Mouse (Mus musculus): ENCODE measurements around the gene Gm9887. TPM values are rescaled to one million over a fixed set of nuclear protein-coding genes. Genes with fewer than 3 reads are reported as not detected.
A peak's percentile ranks its signal among the peaks of the same experiment; 100 is the strongest.
"Not testable (repeated sequence)": the region's sequence is repeated elsewhere in the genome, so short reads cannot be mapped to it uniquely, and the experiment has no call there.

The Gm9887 gene
- polyA plus RNA-seq, 1 experiment: not detected

DNA sequence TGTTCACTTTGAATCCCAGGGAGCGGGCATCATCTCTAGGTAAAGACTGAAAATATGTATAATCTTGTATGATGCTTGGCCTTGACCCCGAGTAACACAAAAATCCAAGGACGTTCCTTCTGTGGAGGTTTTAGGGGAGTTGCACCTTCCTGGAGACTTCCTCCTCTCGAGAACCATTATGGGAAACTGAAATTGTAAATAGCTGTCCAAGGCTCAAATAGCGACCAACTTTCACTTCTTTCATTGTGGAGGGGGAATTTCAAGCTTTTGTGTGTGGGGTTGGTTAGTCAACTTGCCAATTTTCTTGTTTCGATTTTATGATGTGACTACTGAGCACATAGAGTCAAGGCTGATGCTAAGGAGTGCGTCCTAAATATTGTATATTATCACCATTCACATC, 6.5 kb downstream of the Gm9887 start:
- TF ChIP-seq POLR2A (IDR thresholded peaks at IDR 0.05; ENCODE audit: insufficient read depth, low read length) (no peak), EP300 (IDR thresholded peaks at IDR 0.05; ENCODE audit: insufficient read depth, low read depth, low read length) (no peak), CTCF (IDR thresholded peaks at IDR 0.05; ENCODE audit: low read depth, low read length) (no peak)
- Histone ChIP-seq H3K4me3 (ENCODE audit: low read depth, low read length) (no peak overlapping the region), H3K9ac (ENCODE audit: low read depth, poor library complexity, severe bottlenecking) (no peak overlapping the region), H3K27me3 (ENCODE audit: control insufficient read depth, insufficient read depth, low read length, poor library complexity, severe bottlenecking) (no peaks in the 10 kb centered on the region), H3K36me3 (ENCODE audit: control insufficient read depth, insufficient read depth, low read length, poor library complexity, severe bottlenecking) (no peaks in the 10 kb centered on the region), H3K9me3 (replicated peaks; ENCODE audit: control insufficient read depth, insufficient read depth, low read length, poor library complexity, severe bottlenecking) (no peaks in the 10 kb centered on the region), H3K27ac (ENCODE audit: insufficient read depth, low read length) (no peak overlapping the region), H3K4me1 (ENCODE audit: control insufficient read depth, insufficient read depth, low read length) (no peaks in the 10 kb centered on the region)

DNA sequence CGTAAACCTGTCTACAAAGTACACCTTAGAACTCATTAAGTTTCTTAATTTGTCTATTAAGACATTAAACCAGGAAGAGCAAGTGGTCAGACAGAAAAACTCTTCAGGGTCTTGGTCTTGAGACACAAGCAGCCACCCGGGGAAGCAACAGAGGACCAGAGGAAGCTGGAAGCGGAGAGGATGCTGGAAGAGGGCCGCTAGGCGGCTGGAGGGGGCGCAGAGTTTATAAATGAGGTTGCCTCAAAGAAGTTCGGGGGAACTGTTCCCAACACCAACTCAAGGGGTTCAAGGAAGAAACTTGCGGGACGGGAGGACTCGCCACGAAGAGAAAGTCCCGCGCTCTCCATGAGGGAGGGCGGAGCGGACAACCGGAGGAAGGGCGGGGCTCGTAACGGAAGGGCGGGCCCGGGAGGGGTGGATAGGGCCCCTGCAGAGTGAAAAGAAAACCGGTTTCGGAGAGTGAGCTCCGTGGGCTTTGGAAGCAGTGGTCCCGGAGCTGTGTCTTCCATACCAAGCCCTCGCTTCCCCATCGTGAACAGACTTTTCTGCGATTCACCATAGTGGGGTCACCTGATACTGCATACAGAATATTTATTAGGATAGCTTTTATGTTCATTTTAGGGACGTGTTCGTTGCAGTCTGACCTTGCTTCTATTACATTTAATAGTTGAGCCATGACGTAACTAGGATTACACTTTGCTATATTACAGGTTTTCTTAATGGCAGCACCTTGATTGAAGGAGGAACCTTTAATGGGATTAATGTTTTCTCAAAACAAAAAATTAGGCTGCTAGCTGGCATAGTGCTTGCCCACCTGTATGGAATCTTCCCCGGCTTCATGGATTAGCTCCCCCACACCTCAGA, 8.1 kb downstream of the Gm9887 start:
- Histone ChIP-seq H3K4me3 (ENCODE audit: low read depth, low read length) (peak overlapping the region; percentile 79), H3K9ac (ENCODE audit: low read depth, poor library complexity, severe bottlenecking) (peak overlapping the region; percentile 86), H3K4me1 (ENCODE audit: control insufficient read depth, insufficient read depth, low read length) (no peaks in the 10 kb centered on the region), H3K27ac (ENCODE audit: insufficient read depth, low read length) (peak overlapping the region; percentile 57), H3K36me3 (ENCODE audit: control insufficient read depth, insufficient read depth, low read length, poor library complexity, severe bottlenecking) (no peaks in the 10 kb centered on the region), H3K9me3 (replicated peaks; ENCODE audit: control insufficient read depth, insufficient read depth, low read length, poor library complexity, severe bottlenecking) (no peaks in the 10 kb centered on the region), H3K27me3 (ENCODE audit: control insufficient read depth, insufficient read depth, low read length, poor library complexity, severe bottlenecking) (no peaks in the 10 kb centered on the region)
- no peak for TF ChIP-seq CTCF (IDR thresholded peaks at IDR 0.05; ENCODE audit: low read depth, low read length)
- peak; percentile 59 for TF ChIP-seq EP300 (IDR thresholded peaks at IDR 0.05; ENCODE audit: insufficient read depth, low read depth, low read length)
- TF ChIP-seq POLR2A (IDR thresholded peaks at IDR 0.05; ENCODE audit: insufficient read depth, low read length): peak; percentile 70

DNA sequence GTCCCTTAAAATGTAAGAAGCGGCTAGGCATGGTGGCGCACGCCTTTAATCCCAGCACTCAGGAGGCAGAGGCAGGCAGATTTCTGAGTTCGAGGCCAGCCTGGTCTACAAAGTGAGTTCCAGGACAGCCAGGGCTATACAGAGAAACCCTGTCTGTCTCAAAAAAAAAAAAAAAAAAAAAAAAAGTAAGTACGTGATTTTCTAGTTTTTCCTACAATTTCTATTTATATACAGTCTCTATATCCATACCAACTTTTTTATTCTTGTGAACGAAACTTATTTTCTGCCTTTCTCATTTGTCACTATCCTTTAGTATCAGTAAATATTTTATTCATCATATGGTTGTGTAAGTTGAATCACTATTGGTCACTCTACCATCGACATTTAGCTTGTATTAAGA, 9.1 kb downstream of the Gm9887 start:
- H3K4me1 ChIP-seq (ENCODE audit: control insufficient read depth, insufficient read depth, low read length); H3K27me3 ChIP-seq (ENCODE audit: control insufficient read depth, insufficient read depth, low read length, poor library complexity, severe bottlenecking); H3K36me3 ChIP-seq (ENCODE audit: control insufficient read depth, insufficient read depth, low read length, poor library complexity, severe bottlenecking); H3K4me3 ChIP-seq (ENCODE audit: low read depth, low read length); H3K9me3 ChIP-seq (replicated peaks; ENCODE audit: control insufficient read depth, insufficient read depth, low read length, poor library complexity, severe bottlenecking): not testable (repeated sequence)
- peak overlapping the region; percentile 28; the same call in 1 of the 2 replicates for H3K27ac ChIP-seq (ENCODE audit: insufficient read depth, low read length)
- H3K9ac ChIP-seq (ENCODE audit: low read depth, poor library complexity, severe bottlenecking): peak overlapping the region; percentile 91

DNA sequence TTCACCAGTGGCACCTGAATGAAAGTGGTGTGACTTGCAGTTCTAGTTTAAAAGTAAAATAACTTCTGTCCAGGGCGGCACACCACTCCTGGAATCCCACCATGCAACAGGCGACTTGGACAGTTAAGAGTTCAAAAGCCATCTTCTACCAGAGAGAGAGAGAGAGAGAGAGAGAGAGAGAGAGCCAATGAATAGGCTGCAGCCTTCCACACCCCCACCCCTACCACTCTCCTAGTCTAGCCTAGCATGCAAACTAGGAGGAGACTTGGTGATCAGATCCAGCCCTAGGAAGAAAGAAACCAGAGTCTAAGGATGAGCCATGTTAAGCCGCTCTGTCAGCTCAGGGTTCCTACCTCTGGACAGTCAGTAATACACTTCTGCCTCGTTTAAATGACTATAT, 9.9 kb downstream of the Gm9887 start:
- no peaks in the 10 kb centered on the region for H3K9me3 ChIP-seq (replicated peaks; ENCODE audit: control insufficient read depth, insufficient read depth, low read length, poor library complexity, severe bottlenecking)
- no peaks in the 10 kb centered on the region for H3K4me1 ChIP-seq (ENCODE audit: control insufficient read depth, insufficient read depth, low read length)
- no peaks in the 10 kb centered on the region for H3K27me3 ChIP-seq (ENCODE audit: control insufficient read depth, insufficient read depth, low read length, poor library complexity, severe bottlenecking)
- peak overlapping the region; percentile 91 for H3K9ac ChIP-seq (ENCODE audit: low read depth, poor library complexity, severe bottlenecking)
- TF ChIP-seq POLR2A (IDR thresholded peaks at IDR 0.05; ENCODE audit: insufficient read depth, low read length) (no peak), CTCF (IDR thresholded peaks at IDR 0.05; ENCODE audit: low read depth, low read length) (no peak), EP300 (IDR thresholded peaks at IDR 0.05; ENCODE audit: insufficient read depth, low read depth, low read length) (no peak)
- H3K36me3 ChIP-seq (ENCODE audit: control insufficient read depth, insufficient read depth, low read length, poor library complexity, severe bottlenecking): no peaks in the 10 kb centered on the region
- peak overlapping the region; percentile 95 for H3K27ac ChIP-seq (ENCODE audit: insufficient read depth, low read length)
- peak overlapping the region; percentile 56 for H3K4me3 ChIP-seq (ENCODE audit: low read depth, low read length)

DNA sequence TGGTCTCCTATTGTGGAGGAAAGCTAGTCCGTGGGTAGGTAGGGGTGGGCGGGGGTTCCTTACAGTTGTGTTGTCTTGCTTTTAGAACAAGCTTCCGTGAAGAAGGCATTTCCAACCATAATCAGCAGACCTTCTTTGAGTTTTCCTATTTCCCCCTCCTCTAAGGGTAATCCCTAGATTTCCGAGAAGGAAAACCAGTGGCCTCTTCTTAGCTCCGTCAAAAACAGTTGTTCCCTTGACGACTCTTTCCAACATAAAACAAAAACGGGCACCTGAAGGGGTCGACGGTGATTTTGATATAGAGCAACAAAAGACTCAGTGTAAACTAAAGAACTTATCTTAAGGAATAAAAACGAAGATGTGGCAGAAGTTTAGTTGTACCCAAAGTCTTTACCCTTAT, 10.3 kb downstream of the Gm9887 start:
- Histone ChIP-seq H3K4me3 (ENCODE audit: low read depth, low read length) (peak overlapping the region; percentile 97), H3K9me3 (replicated peaks; ENCODE audit: control insufficient read depth, insufficient read depth, low read length, poor library complexity, severe bottlenecking) (no peaks in the 10 kb centered on the region), H3K27me3 (ENCODE audit: control insufficient read depth, insufficient read depth, low read length, poor library complexity, severe bottlenecking) (no peaks in the 10 kb centered on the region), H3K27ac (ENCODE audit: insufficient read depth, low read length) (peak overlapping the region; percentile 95), H3K4me1 (ENCODE audit: control insufficient read depth, insufficient read depth, low read length) (no peaks in the 10 kb centered on the region), H3K9ac (ENCODE audit: low read depth, poor library complexity, severe bottlenecking) (peak overlapping the region; percentile 91), H3K36me3 (ENCODE audit: control insufficient read depth, insufficient read depth, low read length, poor library complexity, severe bottlenecking) (no peaks in the 10 kb centered on the region)
- TF ChIP-seq EP300 (IDR thresholded peaks at IDR 0.05; ENCODE audit: insufficient read depth, low read depth, low read length): no peak
- TF ChIP-seq CTCF (IDR thresholded peaks at IDR 0.05; ENCODE audit: low read depth, low read length): no peak

DNA sequence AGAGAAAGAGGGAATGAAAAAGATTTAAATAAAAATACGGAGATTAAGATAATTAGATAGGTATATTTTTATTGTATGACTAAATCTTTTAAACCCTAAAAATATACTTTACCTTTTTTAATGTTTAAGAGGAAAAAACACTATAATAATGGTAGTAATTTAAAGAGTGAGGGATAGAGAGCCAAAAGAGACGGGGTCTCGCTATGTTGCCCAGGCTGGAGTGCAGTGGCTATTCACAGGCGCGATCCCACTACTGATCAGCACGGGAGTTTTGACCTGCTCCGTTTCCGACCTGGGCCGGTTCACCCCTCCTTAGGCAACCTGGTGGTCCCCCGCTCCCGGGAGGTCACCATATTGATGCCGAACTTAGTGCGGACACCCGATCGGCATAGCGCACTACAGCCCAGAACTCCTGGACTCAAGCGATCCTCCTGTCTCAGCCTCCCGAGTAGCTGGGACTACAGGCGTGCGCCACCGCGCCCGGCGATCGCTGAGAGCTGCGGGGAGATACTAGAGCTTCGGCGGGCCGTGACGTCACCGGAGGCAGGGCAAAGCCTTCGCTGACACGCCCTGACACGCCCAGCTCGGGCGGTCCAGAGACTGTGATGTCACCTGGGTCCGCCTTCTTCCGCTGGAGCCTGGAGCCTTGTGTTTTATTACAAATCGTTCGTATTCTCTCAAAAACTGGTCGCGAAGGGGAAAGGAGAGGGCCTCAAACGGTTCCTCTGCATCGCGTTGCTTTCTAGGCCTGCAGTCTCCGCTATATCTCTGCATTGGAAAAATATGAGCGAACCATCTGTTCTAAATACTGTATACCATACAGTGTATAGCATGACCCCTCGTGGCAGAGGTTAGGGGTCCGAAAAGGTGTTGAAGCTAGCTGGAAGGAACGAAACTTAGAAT, 11.0 kb downstream of the Gm9887 start:
- Histone ChIP-seq H3K4me3 (ENCODE audit: low read depth, low read length) (peak overlapping the region; percentile 97), H3K27ac (ENCODE audit: insufficient read depth, low read length) (peak overlapping the region; percentile 95), H3K9ac (ENCODE audit: low read depth, poor library complexity, severe bottlenecking) (peak overlapping the region; percentile 91)
- TF ChIP-seq POLR2A (IDR thresholded peaks at IDR 0.05; ENCODE audit: insufficient read depth, low read length): peak; percentile 74
- not testable (repeated sequence) for H3K36me3 ChIP-seq (ENCODE audit: control insufficient read depth, insufficient read depth, low read length, poor library complexity, severe bottlenecking); H3K4me1 ChIP-seq (ENCODE audit: control insufficient read depth, insufficient read depth, low read length); H3K27me3 ChIP-seq (ENCODE audit: control insufficient read depth, insufficient read depth, low read length, poor library complexity, severe bottlenecking); H3K9me3 ChIP-seq (replicated peaks; ENCODE audit: control insufficient read depth, insufficient read depth, low read length, poor library complexity, severe bottlenecking)

All from ES-Bruce4 (cell line).